Mouse (Mus musculus): ENCODE data around the gene Exoc6b.

The Exoc6b gene

GRCm38 (mm10) chr6:84585686-84586300 lies 483.5 kb downstream of the Exoc6b start:
- no peak for DNase-seq (ENCODE audit: low spot score)

- DNase-seq (ENCODE audit: low spot score) = no peak
Observed at GRCm38 (mm10) chr6:84584783-84585685, 484.3 kb downstream of the Exoc6b start.

GRCm38 (mm10) chr6:84583841-84584782 lies 485.2 kb downstream of the Exoc6b start:
- DNase-seq (ENCODE audit: low spot score) = peak; percentile 44

GRCm38 (mm10) chr6:84583371-84583770 lies 485.9 kb downstream of the Exoc6b start:
- DNase-seq (ENCODE audit: low spot score) = peak; percentile 60

- no peak for DNase-seq (ENCODE audit: low spot score)
Observed at GRCm38 (mm10) chr6:84582826-84583225, 486.5 kb downstream of the Exoc6b start.

GRCm38 (mm10) chr6:84581833-84582445 lies 487.4 kb downstream of the Exoc6b start:
- no peak for DNase-seq (ENCODE audit: low spot score)

- no peak for DNase-seq (ENCODE audit: low spot score)
Observed at GRCm38 (mm10) chr6:84580979-84581832, 488.1 kb downstream of the Exoc6b start.

- DNase-seq (ENCODE audit: low spot score) = no peak
Observed at GRCm38 (mm10) chr6:84579508-84579907, 489.8 kb downstream of the Exoc6b start.

GRCm38 (mm10) chr6:84578928-84579327 lies 490.4 kb downstream of the Exoc6b start:
- peak; percentile 76 for DNase-seq (ENCODE audit: low spot score)

GRCm38 (mm10) chr6:84577898-84578297 lies 491.4 kb downstream of the Exoc6b start:
- DNase-seq (ENCODE audit: low spot score) = no peak

- peak; percentile 60 for DNase-seq (ENCODE audit: low spot score)
Observed at GRCm38 (mm10) chr6:84573905-84574660, 495.2 kb downstream of the Exoc6b start.

- no peak for DNase-seq (ENCODE audit: low spot score)
Observed at GRCm38 (mm10) chr6:84570039-84570438, 499.3 kb downstream of the Exoc6b start.

GRCm38 (mm10) chr6:84569590-84569989 lies 499.7 kb downstream of the Exoc6b start:
- no peak for DNase-seq (ENCODE audit: low spot score)

GRCm38 (mm10) chr6:84568880-84569279 lies 500.4 kb downstream of the Exoc6b start:
- no peak for DNase-seq (ENCODE audit: low spot score)

All from retina, embryonic 14.5 days (tissue).